Mouse (Mus musculus): ENCODE results near the gene Iqcc. TPM values are rescaled to one million over a fixed set of nuclear protein-coding genes. Genes with fewer than 3 reads are reported as not detected.

Iqcc gene
- 20.4 and 23.6 TPM in 2 replicates for polyA plus RNA-seq (2015; fragmentation: Nextera tagmentation; extraction: Ambion mirVana)

DNA sequence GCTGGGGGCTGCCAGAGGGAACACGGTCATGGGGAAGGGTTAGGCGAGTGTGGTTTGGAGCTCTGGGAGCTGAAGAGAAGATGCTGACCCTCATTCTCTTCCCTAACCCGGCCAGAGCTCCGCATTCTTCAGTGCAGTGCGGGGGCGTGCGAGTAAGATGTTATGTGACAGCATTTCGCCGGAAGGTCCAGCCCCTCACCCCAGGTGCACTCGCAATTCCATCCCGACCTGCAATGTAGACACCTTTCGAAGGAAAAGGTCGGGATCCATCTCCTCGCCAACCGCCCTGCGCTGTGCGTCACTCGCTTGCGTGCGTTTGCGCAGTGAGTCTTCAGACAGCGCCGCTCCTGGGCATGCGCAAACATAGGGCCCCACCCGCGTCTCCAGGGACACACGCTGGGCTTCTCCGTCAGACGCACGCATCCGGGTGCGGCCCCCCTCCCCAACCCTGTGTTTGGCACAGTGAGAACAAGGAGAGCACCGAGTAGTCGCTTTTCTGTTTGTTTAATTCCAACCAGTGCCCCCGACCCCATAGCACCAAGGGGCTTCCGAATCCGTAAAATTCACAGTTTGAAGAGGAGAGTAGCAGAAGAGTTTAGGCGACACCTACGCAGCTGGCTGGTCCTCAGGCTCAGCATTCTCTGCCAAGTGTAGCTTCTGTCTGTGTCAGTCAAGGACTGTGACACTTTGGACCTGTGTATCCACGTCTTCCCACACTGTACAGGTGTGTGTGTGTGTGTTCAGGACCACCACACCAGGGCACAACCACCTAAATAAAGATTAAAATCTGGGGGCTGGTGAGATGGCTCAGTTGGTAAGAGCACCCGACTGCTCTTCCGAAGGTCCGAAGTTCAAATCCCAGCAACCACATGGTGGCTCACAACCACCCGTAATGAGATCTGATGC is at the start of gene Iqcc:
Iqcc (minus strand) TSS at position 314 of the 906 bp plus-strand sequence.
- ATAC-seq (ENCODE audit: extremely low read depth, insufficient number of reproducible peaks, low FRiP score, low TSS enrichment) = peak; percentile 81; the same call in 1 of the 2 replicates
- 4% methylated on average over 44 of the region's 44 CpGs for WGBS
- peak within 1 kb of the TSS; percentile 69 for H3K4me3 ChIP-seq
- H3K27me3 ChIP-seq (replicated peaks) = no peaks in the 10 kb centered on the region
- H3K9ac ChIP-seq = peak within 1 kb of the TSS; percentile 88
- H3K9me3 ChIP-seq = no peaks in the 10 kb centered on the region
- H3K27ac ChIP-seq (replicated peaks) = peak within 1 kb of the TSS; percentile 83
- peak within 1 kb of the TSS; percentile 91 for H3K4me2 ChIP-seq
- H3K36me3 ChIP-seq = peaks cover 24% of the 10 kb centered on the region
- H3K4me1 ChIP-seq = peaks cover 41% of the 10 kb centered on the region

- no peak overlapping the region for H3K27ac ChIP-seq (replicated peaks)
- H3K36me3 ChIP-seq = peaks cover 78% of the 10 kb centered on the region
- no peaks in the 10 kb centered on the region for H3K4me1 ChIP-seq
- no peak overlapping the region for H3K4me2 ChIP-seq
- no peaks in the 10 kb centered on the region for H3K9me3 ChIP-seq
- H3K27me3 ChIP-seq (replicated peaks) = no peaks in the 10 kb centered on the region
- ATAC-seq (ENCODE audit: extremely low read depth, insufficient number of reproducible peaks, low FRiP score, low TSS enrichment) = no peak
- H3K9ac ChIP-seq = no peak overlapping the region
- WGBS = 75% methylated on average over 3 of the region's 3 CpGs
- no peak overlapping the region for H3K4me3 ChIP-seq
These were observed 43.4 kb upstream of the Iqcc start for GRCm38 (mm10) chr4:129662255-129662813.

GRCm38 (mm10) chr4:129661584-129661983 is 42.7 kb upstream of the Iqcc start:
- Histone ChIP-seq H3K27ac (replicated peaks) (no peak overlapping the region), H3K4me3 (no peak overlapping the region), H3K4me2 (no peak overlapping the region), H3K9ac (no peak overlapping the region), H3K9me3 (no peaks in the 10 kb centered on the region), H3K4me1 (no peaks in the 10 kb centered on the region), H3K27me3 (replicated peaks) (no peaks in the 10 kb centered on the region), H3K36me3 (peaks cover 79% of the 10 kb centered on the region)
- ATAC-seq (ENCODE audit: extremely low read depth, insufficient number of reproducible peaks, low FRiP score, low TSS enrichment) = no peak
- WGBS = 92% methylated on average over 3 of the region's 3 CpGs

GRCm38 (mm10) chr4:129654770-129655169 is 35.9 kb upstream of the Iqcc start:
- H3K4me2 ChIP-seq = no peak overlapping the region
- no peak overlapping the region for H3K27ac ChIP-seq (replicated peaks)
- no peaks in the 10 kb centered on the region for H3K9me3 ChIP-seq
- no peak for ATAC-seq (ENCODE audit: extremely low read depth, insufficient number of reproducible peaks, low FRiP score, low TSS enrichment)
- H3K9ac ChIP-seq = no peak overlapping the region
- peaks cover 96% of the 10 kb centered on the region for H3K36me3 ChIP-seq
- H3K27me3 ChIP-seq (replicated peaks) = no peaks in the 10 kb centered on the region
- H3K4me3 ChIP-seq = no peak overlapping the region
- WGBS = 88% methylated on average over 14 of the region's 14 CpGs
- H3K4me1 ChIP-seq = no peaks in the 10 kb centered on the region

- no peaks in the 10 kb centered on the region for H3K27me3 ChIP-seq (replicated peaks)
- no peaks in the 10 kb centered on the region for H3K4me1 ChIP-seq
- no peak overlapping the region for H3K9ac ChIP-seq
- H3K4me3 ChIP-seq = no peak overlapping the region
- WGBS = 93% methylated on average over 8 of the region's 8 CpGs
- H3K36me3 ChIP-seq = peaks cover 96% of the 10 kb centered on the region
- H3K27ac ChIP-seq (replicated peaks) = no peak overlapping the region
- ATAC-seq (ENCODE audit: extremely low read depth, insufficient number of reproducible peaks, low FRiP score, low TSS enrichment) = no peak
- H3K9me3 ChIP-seq = no peaks in the 10 kb centered on the region
- no peak overlapping the region for H3K4me2 ChIP-seq
These were observed 31.5 kb upstream of the Iqcc start for GRCm38 (mm10) chr4:129650359-129650758.

DNA sequence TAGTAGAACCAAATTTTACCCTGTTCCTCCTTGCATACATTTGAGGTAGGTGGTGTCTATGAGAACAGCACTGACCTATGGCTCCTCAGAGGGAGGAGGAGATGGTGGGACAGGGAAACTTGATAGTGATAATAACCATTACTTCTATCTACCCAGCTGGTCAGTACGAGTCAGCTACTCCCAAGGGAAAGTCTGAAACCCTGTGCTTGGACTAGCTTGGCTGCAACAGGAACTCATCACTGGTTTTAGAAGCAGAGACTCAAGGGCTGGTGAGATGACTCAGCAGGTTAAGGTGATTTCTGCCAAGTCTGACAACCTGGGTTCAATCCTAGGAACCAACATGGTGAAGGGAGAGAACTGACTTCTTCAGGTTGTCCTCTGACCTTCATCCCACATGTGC is 29.8 kb upstream of the Iqcc start:
- Histone ChIP-seq H3K27ac (replicated peaks) (no peak overlapping the region), H3K4me3 (no peak overlapping the region), H3K4me2 (no peak overlapping the region), H3K9ac (no peak overlapping the region), H3K4me1 (no peaks in the 10 kb centered on the region), H3K27me3 (replicated peaks) (no peaks in the 10 kb centered on the region), H3K36me3 (peaks cover 96% of the 10 kb centered on the region), H3K9me3 (no peaks in the 10 kb centered on the region)
- WGBS = 82% methylated on average over 1 of the region's 1 CpGs
- no peak for ATAC-seq (ENCODE audit: extremely low read depth, insufficient number of reproducible peaks, low FRiP score, low TSS enrichment)

DNA sequence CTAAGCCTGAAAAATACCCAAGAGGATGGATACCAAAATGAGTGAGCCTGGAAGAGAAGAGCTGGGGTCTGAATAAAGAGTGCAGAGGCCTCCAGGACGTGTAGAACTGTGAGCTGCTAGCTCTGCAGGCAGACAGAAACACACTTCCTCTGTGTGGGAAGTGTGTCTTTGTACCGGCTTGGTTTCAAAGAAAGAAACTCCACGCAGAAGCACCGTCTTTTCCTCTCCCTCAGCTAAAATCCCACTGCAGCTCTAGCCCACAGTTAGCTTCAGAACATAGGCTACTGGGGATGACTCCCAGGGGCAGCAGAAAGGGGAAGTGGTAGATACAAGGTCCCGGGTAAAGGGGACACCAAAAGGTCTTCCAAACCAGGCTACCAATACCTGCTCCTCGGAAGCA is 26.3 kb upstream of the Iqcc start:
- WGBS = 86% methylated on average over 6 of the region's 6 CpGs
- Histone ChIP-seq H3K4me3 (no peak overlapping the region), H3K27me3 (replicated peaks) (no peaks in the 10 kb centered on the region), H3K9me3 (no peaks in the 10 kb centered on the region), H3K9ac (no peak overlapping the region), H3K36me3 (peaks cover 65% of the 10 kb centered on the region), H3K27ac (replicated peaks) (no peak overlapping the region), H3K4me1 (peaks cover 6% of the 10 kb centered on the region; the same call in 1 of the 2 replicates), H3K4me2 (no peak overlapping the region)
- no peak for ATAC-seq (ENCODE audit: extremely low read depth, insufficient number of reproducible peaks, low FRiP score, low TSS enrichment)

GRCm38 (mm10) chr4:129641756-129642155 is 22.9 kb upstream of the Iqcc start:
- H3K4me1 ChIP-seq = peaks cover 28% of the 10 kb centered on the region
- no peak overlapping the region for H3K27ac ChIP-seq (replicated peaks)
- peak overlapping the region; percentile 55; the same call in 1 of the 2 replicates for H3K9ac ChIP-seq
- H3K4me2 ChIP-seq = peak overlapping the region; percentile 87
- H3K27me3 ChIP-seq (replicated peaks) = no peaks in the 10 kb centered on the region
- H3K4me3 ChIP-seq = peak overlapping the region; percentile 66; the same call in 1 of the 2 replicates
- ATAC-seq (ENCODE audit: extremely low read depth, insufficient number of reproducible peaks, low FRiP score, low TSS enrichment) = no peak
- H3K9me3 ChIP-seq = no peaks in the 10 kb centered on the region
- H3K36me3 ChIP-seq = peaks cover 58% of the 10 kb centered on the region
- WGBS = 60% methylated on average over 5 of the region's 5 CpGs

DNA sequence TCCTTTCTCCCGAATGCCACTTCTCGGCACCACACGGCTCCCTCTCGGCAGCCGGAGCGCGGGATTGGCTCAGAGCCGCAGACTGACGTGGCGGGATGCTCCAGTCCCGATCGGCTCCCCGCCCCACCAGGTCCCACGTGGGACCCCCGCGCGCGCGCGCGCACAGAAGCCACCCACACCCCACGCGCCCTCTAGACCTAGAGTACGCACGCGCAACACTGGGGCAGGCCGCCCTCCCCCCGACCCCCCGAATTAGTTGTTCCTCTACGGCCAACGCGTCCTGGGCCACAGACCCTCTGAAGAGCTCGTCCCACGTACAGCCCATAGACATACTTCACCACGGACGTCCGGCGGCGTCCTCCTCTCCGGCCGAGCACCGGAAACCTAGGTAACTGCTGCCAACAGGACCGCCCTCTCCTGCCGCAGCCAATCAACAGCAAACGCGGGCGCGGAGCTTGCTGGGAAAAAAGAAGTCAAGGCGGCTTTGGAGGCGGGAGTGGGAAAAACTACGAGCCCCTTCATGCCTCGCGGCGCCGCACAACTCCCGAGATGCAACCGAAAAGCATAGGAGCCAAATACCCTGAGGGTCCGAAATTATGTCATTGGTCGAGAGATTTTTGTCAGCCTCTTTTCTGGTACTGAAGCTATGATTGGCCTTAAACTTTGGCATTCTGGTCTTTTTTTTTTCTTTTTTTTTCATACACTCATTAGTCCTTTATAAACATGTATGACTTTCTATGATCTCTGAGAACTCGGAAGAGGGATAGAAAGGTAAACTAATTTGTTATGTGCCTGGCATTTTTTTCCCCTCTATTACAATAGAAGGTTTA is 22.0 kb upstream of the Iqcc start, which contains the start of gene Txlna:
Txlna (minus strand) TSS at position 428 of the 830 bp plus-strand sequence.
- ATAC-seq (ENCODE audit: extremely low read depth, insufficient number of reproducible peaks, low FRiP score, low TSS enrichment) = peak; percentile 90
- peaks cover 58% of the 10 kb centered on the region for H3K36me3 ChIP-seq
- H3K4me3 ChIP-seq = peak within 1 kb of the TSS; percentile 66
- H3K4me1 ChIP-seq = peaks cover 28% of the 10 kb centered on the region
- peak within 1 kb of the TSS; percentile 91 for H3K9ac ChIP-seq
- H3K27me3 ChIP-seq (replicated peaks) = no peaks in the 10 kb centered on the region
- H3K9me3 ChIP-seq = no peaks in the 10 kb centered on the region
- H3K27ac ChIP-seq (replicated peaks) = peak within 1 kb of the TSS; percentile 94
- peak within 1 kb of the TSS; percentile 87 for H3K4me2 ChIP-seq
- under 1% methylated on average over 60 of the region's 60 CpGs for WGBS

DNA sequence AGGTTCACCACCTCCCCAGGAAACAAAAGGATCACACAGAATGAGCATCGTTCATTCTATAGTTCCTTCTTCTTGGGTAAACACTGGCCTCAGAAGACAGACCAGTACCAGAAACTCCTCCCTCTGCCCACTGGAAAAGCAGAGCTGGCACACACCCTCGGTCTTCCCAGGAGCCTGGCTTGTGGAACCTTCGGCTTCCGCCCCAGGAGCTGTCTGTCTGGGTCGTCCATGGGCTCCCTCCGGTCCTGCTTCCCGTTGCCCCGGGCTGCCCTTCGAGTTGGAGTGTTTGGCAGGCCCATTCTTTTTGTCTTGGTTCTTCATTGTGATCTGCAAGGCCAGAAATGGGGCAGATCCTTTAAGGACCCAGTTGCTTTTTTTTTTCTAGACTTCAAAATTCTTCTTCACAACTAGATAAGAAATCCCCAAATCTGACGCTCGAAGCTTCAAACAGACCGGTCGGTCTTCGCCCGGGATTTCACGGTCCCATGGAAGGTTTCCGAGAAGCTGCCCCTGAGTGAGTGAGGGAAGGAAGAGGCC is 21.3 kb upstream of the Iqcc start:
- Histone ChIP-seq H3K27ac (replicated peaks) (peak overlapping the region; percentile 94), H3K4me3 (peak overlapping the region; percentile 66), H3K4me2 (peak overlapping the region; percentile 87), H3K4me1 (peaks cover 28% of the 10 kb centered on the region), H3K9ac (peak overlapping the region; percentile 91), H3K27me3 (replicated peaks) (no peaks in the 10 kb centered on the region), H3K9me3 (no peaks in the 10 kb centered on the region), H3K36me3 (peaks cover 58% of the 10 kb centered on the region)
- ATAC-seq (ENCODE audit: extremely low read depth, insufficient number of reproducible peaks, low FRiP score, low TSS enrichment) = no peak
- 6% methylated on average over 17 of the region's 17 CpGs for WGBS

DNA sequence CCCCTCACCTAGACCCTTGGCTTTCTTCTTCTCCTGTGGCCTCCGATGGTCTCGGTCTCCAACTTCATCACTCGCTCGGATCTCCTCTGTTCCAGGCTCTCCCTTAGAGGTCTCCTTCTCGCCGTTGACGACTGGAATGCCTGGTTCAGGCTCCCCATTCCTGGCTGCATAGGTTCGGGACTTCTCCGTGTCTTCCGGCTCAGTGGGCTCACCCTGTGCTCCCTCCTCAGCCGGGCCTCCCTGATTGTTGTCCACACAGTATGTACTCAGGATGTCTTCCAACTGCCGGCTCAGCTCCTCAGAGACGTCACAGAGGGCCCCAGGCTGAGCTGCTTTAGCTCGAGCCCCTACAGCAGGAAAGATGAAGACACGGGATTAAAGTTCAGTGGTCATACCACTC is 20.3 kb upstream of the Iqcc start:
- peaks cover 58% of the 10 kb centered on the region for H3K36me3 ChIP-seq
- no peaks in the 10 kb centered on the region for H3K9me3 ChIP-seq
- H3K4me1 ChIP-seq = peaks cover 28% of the 10 kb centered on the region
- no peak for ATAC-seq (ENCODE audit: extremely low read depth, insufficient number of reproducible peaks, low FRiP score, low TSS enrichment)
- peak overlapping the region; percentile 66 for H3K4me3 ChIP-seq
- peak overlapping the region; percentile 87 for H3K4me2 ChIP-seq
- no peak overlapping the region for H3K27ac ChIP-seq (replicated peaks)
- WGBS = 81% methylated on average over 15 of the region's 15 CpGs
- no peaks in the 10 kb centered on the region for H3K27me3 ChIP-seq (replicated peaks)
- peak overlapping the region; percentile 91 for H3K9ac ChIP-seq
